Mouse (Mus musculus): ENCODE data around the gene Fgr. TPM values are rescaled to one million over a fixed set of nuclear protein-coding genes. Genes with fewer than 3 reads are reported as not detected.
A peak's percentile ranks its signal among the peaks of the same experiment; 100 is the strongest.

The Fgr gene
- total RNA-seq, 1 experiment from 2014 or later = 0.78 TPM

- DNase-seq = peak; percentile 50
Observed at GRCm38 (mm10) chr4:133015710-133016651, 42.1 kb downstream of the Fgr start.

- DNase-seq = peak; percentile 42
Observed at GRCm38 (mm10) chr4:133016677-133017415, 43.0 kb downstream of the Fgr start.

GRCm38 (mm10) chr4:133017597-133018262 is 43.8 kb downstream of the Fgr start:
- no peak for DNase-seq

GRCm38 (mm10) chr4:133018263-133018798 is 44.4 kb downstream of the Fgr start:
- peak; percentile 6 for DNase-seq

GRCm38 (mm10) chr4:133020721-133021120 is 46.8 kb downstream of the Fgr start:
- DNase-seq = no peak

- peak; percentile 41 for DNase-seq
Observed at GRCm38 (mm10) chr4:133021181-133021671, 47.3 kb downstream of the Fgr start.

GRCm38 (mm10) chr4:133022217-133022616 is 48.3 kb downstream of the Fgr start:
- DNase-seq = no peak

GRCm38 (mm10) chr4:133022954-133023635 is 49.2 kb downstream of the Fgr start:
- no peak for DNase-seq

- DNase-seq = peak; percentile 46
Observed at GRCm38 (mm10) chr4:133023636-133024035, 49.7 kb downstream of the Fgr start.

GRCm38 (mm10) chr4:133024404-133024803 is 50.5 kb downstream of the Fgr start:
- peak; percentile 52 for DNase-seq

GRCm38 (mm10) chr4:133024969-133025685 is 51.2 kb downstream of the Fgr start:
- DNase-seq = peak; percentile 77

GRCm38 (mm10) chr4:133026272-133026671 is 52.4 kb downstream of the Fgr start:
- DNase-seq = peak; percentile 15

GRCm38 (mm10) chr4:133026826-133027375 is 53.0 kb downstream of the Fgr start:
- DNase-seq = peak; percentile 68

GRCm38 (mm10) chr4:133027721-133028120 is 53.8 kb downstream of the Fgr start:
- DNase-seq = no peak

- peak; percentile 76 for DNase-seq
Observed at GRCm38 (mm10) chr4:133028193-133028592, 54.3 kb downstream of the Fgr start.

- peak; percentile 19 for DNase-seq
Observed at GRCm38 (mm10) chr4:133028875-133029274, 55.0 kb downstream of the Fgr start.

GRCm38 (mm10) chr4:133032410-133033095 is 58.7 kb downstream of the Fgr start:
- DNase-seq = no peak

GRCm38 (mm10) chr4:133034478-133034877 is 60.6 kb downstream of the Fgr start:
- peak; percentile 65 for DNase-seq

GRCm38 (mm10) chr4:133035446-133035845 is 61.6 kb downstream of the Fgr start:
- peak; percentile 73 for DNase-seq

- peak; percentile 27 for DNase-seq
Observed at GRCm38 (mm10) chr4:133035946-133036345, 62.1 kb downstream of the Fgr start.
